Comparison of ENCODE assay signal across 17 mouse cellular contexts in genomic region chr1:194426293-194426692, GRCm38 (mm10).
DNase-seq lines count a peak whose midpoint lies in the region; ATAC-seq and TF ChIP-seq lines count a peak whose summit lies in the region.
"Had no signal": no experiment of that assay in that cellular context is flagged by ENCODE, and none has a peak within 500 bp of the region (broad histone marks: within the 10 kb centered on the region; RNA-seq: fewer than 3 reads in every experiment).

No protein-coding gene starts in this region.

- H3K9me3 ChIP-seq in kidney, postnatal 0 days (replicated peaks; ENCODE audit: low read length), result no peaks in the 10 kb centered on the region
- no peaks in the 10 kb centered on the region for H3K9me3 ChIP-seq in embryonic facial prominence, embryonic 13.5 days
- no peaks in the 10 kb centered on the region for H3K9me3 ChIP-seq in midbrain, embryonic 16.5 days (replicated peaks; ENCODE audit: control insufficient read depth, low read length, poor library complexity, severe bottlenecking)
- H3K9me3 ChIP-seq: G1E; limb, embryonic 12.5 days had no signal

- no peak overlapping the region for H3K9ac ChIP-seq in kidney, postnatal 0 days (ENCODE audit: low read depth, low read length)
- no peak overlapping the region for H3K9ac ChIP-seq in embryonic facial prominence, embryonic 13.5 days
- H3K9ac ChIP-seq in midbrain, embryonic 16.5 days (ENCODE audit: low read depth, low read length), result no peak overlapping the region
- H3K9ac ChIP-seq: limb, embryonic 12.5 days; liver, embryonic 14.5 days had no signal

- DNase-seq in embryo, embryonic 11 days, result peak; percentile 10
- DNase-seq in embryo, embryonic 10 days (ENCODE audit: low spot score), result no peak
- DNase-seq in kidney, postnatal 0 days (ENCODE audit: low spot score), result peak; percentile 64
- DNase-seq in kidney, adult 18-20 months, result no peak
- peak; percentile 26 for DNase-seq in gastrocnemius, postnatal 10 days
- DNase-seq: adrenal gland, postnatal 25 days; cerebellum, adult 18-20 months; cerebellum, postnatal 25 days; kidney, adult 11 months; lung, postnatal 36 days had no signal

- H3K4me2 ChIP-seq in kidney, postnatal 0 days (ENCODE audit: low read length), result no peak overlapping the region
- H3K4me2 ChIP-seq in embryonic facial prominence, embryonic 13.5 days, result no peak overlapping the region
- H3K4me2 ChIP-seq in midbrain, embryonic 16.5 days (ENCODE audit: low read length), result no peak overlapping the region
- H3K4me2 ChIP-seq: limb, embryonic 12.5 days had no signal

- no peak overlapping the region for H3K27ac ChIP-seq in kidney, postnatal 0 days
- peak overlapping the region; percentile 45 for H3K27ac ChIP-seq in embryonic facial prominence, embryonic 13.5 days
- H3K27ac ChIP-seq in midbrain, embryonic 16.5 days (ENCODE audit: low read length), result no peak overlapping the region
- H3K27ac ChIP-seq: limb, embryonic 12.5 days; liver, embryonic 14.5 days had no signal

- H3K4me1 ChIP-seq in kidney, postnatal 0 days (replicated peaks; ENCODE audit: insufficient read depth, low read length), result no peaks in the 10 kb centered on the region
- H3K4me1 ChIP-seq in embryonic facial prominence, embryonic 13.5 days, result peaks cover 12% of the 10 kb centered on the region
- no peaks in the 10 kb centered on the region for H3K4me1 ChIP-seq in midbrain, embryonic 16.5 days (ENCODE audit: control insufficient read depth, insufficient read depth, low read length)

- no peak for TF ChIP-seq CTCF in kidney, postnatal 0 days (IDR thresholded peaks at IDR 0.05; ENCODE audit: low read depth)

- WGBS in kidney, postnatal 0 days, result 29% methylated on average over 6 of the region's 6 CpGs
- whole genome bisulfite sequencing in embryonic facial prominence, embryonic 13.5 days, result 38% methylated on average over 6 of the region's 6 CpGs
- WGBS in midbrain, embryonic 16.5 days, result 92% methylated on average over 6 of the region's 6 CpGs

- no peak overlapping the region for H3K4me3 ChIP-seq in kidney, postnatal 0 days (replicated peaks; ENCODE audit: low read depth, low read length)
- no peak overlapping the region for H3K4me3 ChIP-seq in embryonic facial prominence, embryonic 13.5 days
- H3K4me3 ChIP-seq in midbrain, embryonic 16.5 days (ENCODE audit: low read depth, low read length), result no peak overlapping the region
- H3K4me3 ChIP-seq: limb, embryonic 12.5 days had no signal

- ATAC-seq in kidney, postnatal 0 days (replicated peaks; ENCODE audit: low FRiP score, low read depth), result no peak
- no peak for ATAC-seq in embryonic facial prominence, embryonic 13.5 days (ENCODE audit: insufficient number of reproducible peaks, insufficient read depth, low FRiP score, low TSS enrichment, low read depth)
- no peak for ATAC-seq in midbrain, embryonic 16.5 days
- no peak for ATAC-seq in CD4-positive, CD25-positive, alpha-beta regulatory T cell, adult 4 months
- ATAC-seq: activated CD4-positive, CD25-positive, alpha-beta regulatory T cell, adult 4 months had no signal

- H3K27me3 ChIP-seq in kidney, postnatal 0 days (ENCODE audit: insufficient read depth, low read length), result no peaks in the 10 kb centered on the region
- no peaks in the 10 kb centered on the region for H3K27me3 ChIP-seq in embryonic facial prominence, embryonic 13.5 days
- H3K27me3 ChIP-seq in midbrain, embryonic 16.5 days (ENCODE audit: control insufficient read depth, insufficient read depth, low read depth, low read length), result no peaks in the 10 kb centered on the region
- H3K27me3 ChIP-seq: limb, embryonic 12.5 days had no signal

- no peaks in the 10 kb centered on the region for H3K36me3 ChIP-seq in kidney, postnatal 0 days (ENCODE audit: insufficient read depth, low read length)
- H3K36me3 ChIP-seq in embryonic facial prominence, embryonic 13.5 days, result no peaks in the 10 kb centered on the region
- no peaks in the 10 kb centered on the region for H3K36me3 ChIP-seq in midbrain, embryonic 16.5 days (ENCODE audit: control insufficient read depth, insufficient read depth, low read length)
- H3K36me3 ChIP-seq: G1E; limb, embryonic 12.5 days had no signal

Comparison
In these comparisons a context has a peak if more than half of its experiments do, and no peak if none do; other contexts are left out.
1. DNase-seq: peak in embryo, embryonic 11 days (single experiment), kidney, postnatal 0 days (single experiment) and gastrocnemius, postnatal 10 days (single experiment); none in embryo, embryonic 10 days (single experiment) and kidney, adult 18-20 months (single experiment).